Mouse (Mus musculus) cortical plate, adult 2 months (tissue): Measurements from ENCODE around the gene Gtf2a2. TPM values are rescaled to one million over a fixed set of nuclear protein-coding genes. Genes with fewer than 3 reads are reported as not detected.
"Not testable (repeated sequence)": the region's sequence is repeated elsewhere in the genome, so short reads cannot be mapped to it uniquely, and the experiment has no call there.

Source experiments
- H3K27ac ChIP-seq: fragments of 200-500 bp; 2 replicates; pipeline ENCODE4 v1.5.1; 2012; ENCODE audit warnings: low read length, control low read depth, inconsistent platforms; ENCODE audit not compliant: insufficient read depth
- H3K4me1 ChIP-seq: fragments of 200-500 bp; 2 replicates; pipeline ENCODE4 v1.6.1; 2011; ENCODE audit warnings: low read length; ENCODE audit not compliant: control insufficient read depth, insufficient read depth
- H3K4me3 ChIP-seq: fragments of 200-500 bp; 2 replicates; pipeline ENCODE4 v1.5.1; 2011; ENCODE audit warnings: mild to moderate bottlenecking, low read length, control low read depth; ENCODE audit not compliant: insufficient read depth
- CTCF ChIP-seq: fragments of 200-500 bp; IDR thresholded peaks from 2 replicates; pipeline ENCODE4 v1.5.1; 2011; ENCODE audit warnings: mild to moderate bottlenecking, control low read depth, low read length; ENCODE audit not compliant: insufficient read depth; ENCODE audit errors: extremely low read depth
- POLR2A ChIP-seq: fragments of 200-500 bp; IDR thresholded peaks from 2 replicates; pipeline ENCODE4 v1.6.1; 2011; ENCODE audit warnings: mild to moderate bottlenecking, low read length, control low read depth; ENCODE audit not compliant: insufficient read depth; ENCODE audit errors: extremely low read depth
- polyA plus RNA-seq: library from polyadenylated mRNA; depleted of rRNA; stranded (reverse); fragments of >200 nt; gene quantifications from 2 replicates; pipeline ENCODE4 v1.2.3, GENCODE M21; 2012

Gene Gtf2a2
- polyA plus RNA-seq, 1 experiment = 65.7 TPM

DNA sequence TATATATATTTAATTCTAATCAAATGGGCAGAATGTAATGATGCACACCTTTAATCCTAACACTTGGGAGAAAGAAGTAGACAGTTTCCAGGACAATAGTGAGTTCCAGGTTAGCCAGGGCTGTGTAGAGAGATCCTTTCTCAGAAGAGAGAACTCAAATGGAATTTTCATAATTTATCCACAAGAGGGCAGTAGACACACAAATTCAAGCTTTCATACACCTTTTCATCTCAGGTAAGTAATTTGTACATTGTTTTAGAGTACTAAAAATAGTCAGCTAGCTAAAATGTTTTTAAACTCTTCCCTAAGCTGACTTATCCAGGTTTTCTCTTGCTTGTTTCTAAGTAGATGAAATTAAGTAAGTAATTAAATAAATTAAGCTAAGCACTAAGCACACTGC is 6.5 kb downstream of the Gtf2a2 start:
- TF ChIP-seq CTCF (no peak), POLR2A (no peak)
- no peak overlapping the region for H3K27ac ChIP-seq
- H3K4me3 ChIP-seq = no peak overlapping the region
- no peaks in the 10 kb centered on the region for H3K4me1 ChIP-seq

GRCm38 (mm10) chr9:70021610-70022009 is 9.3 kb downstream of the Gtf2a2 start:
- no peaks in the 10 kb centered on the region for H3K4me1 ChIP-seq
- no peak overlapping the region for H3K4me3 ChIP-seq
- TF ChIP-seq POLR2A (no peak), CTCF (no peak)
- no peak overlapping the region for H3K27ac ChIP-seq

GRCm38 (mm10) chr9:70022083-70022482 is 9.7 kb downstream of the Gtf2a2 start:
- H3K4me3 ChIP-seq = no peak overlapping the region
- H3K4me1 ChIP-seq = no peaks in the 10 kb centered on the region
- no peak for TF ChIP-seq POLR2A

GRCm38 (mm10) chr9:70023615-70024014 is 11.3 kb downstream of the Gtf2a2 start:
- H3K4me1 ChIP-seq, H3K4me3 ChIP-seq, H3K27ac ChIP-seq: not testable (repeated sequence)

More at GRCm38 (mm10) chr9:70022083-70022482, 9.7 kb downstream of the Gtf2a2 start:
- H3K27ac ChIP-seq = no peak overlapping the region

GRCm38 (mm10) chr9:70024648-70025047 is 12.3 kb downstream of the Gtf2a2 start:
- Histone ChIP-seq H3K4me1 (no peaks in the 10 kb centered on the region), H3K27ac (no peak overlapping the region), H3K4me3 (no peak overlapping the region)
- TF ChIP-seq CTCF = no peak
- no peak for TF ChIP-seq POLR2A

DNA sequence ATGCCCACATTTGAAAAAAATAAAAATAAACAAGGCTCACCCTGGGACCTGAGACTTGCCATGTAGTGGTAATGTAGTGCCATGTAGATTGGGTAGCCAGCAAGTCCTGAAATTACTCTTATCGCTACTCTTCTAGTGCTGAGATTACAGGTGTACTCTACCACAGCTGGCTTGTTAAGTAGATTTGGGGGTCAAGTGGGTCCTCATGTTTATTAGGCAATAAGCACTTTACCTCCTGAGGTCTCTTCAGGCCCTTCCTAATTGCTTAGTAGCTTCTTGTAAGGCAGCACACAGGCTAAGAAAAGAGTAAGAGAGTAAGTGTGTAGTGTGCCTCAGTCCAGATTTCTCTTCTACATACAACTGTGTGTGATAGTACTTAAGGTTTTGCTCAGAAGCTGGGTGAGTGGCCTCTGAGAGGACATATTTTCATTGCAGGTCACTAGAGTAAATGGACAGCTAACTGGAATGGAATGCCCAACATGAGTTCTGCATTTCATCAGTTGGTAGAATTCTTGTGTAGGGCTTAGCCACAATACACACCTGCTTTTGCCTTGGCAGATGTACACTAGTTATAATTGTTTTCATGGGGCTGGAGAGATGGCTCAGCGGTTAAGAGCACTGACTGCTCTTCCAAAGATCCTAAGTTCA is 13.1 kb downstream of the Gtf2a2 start:
- H3K27ac ChIP-seq = no peak overlapping the region
- no peaks in the 10 kb centered on the region for H3K4me1 ChIP-seq
- H3K4me3 ChIP-seq = no peak overlapping the region
- TF ChIP-seq POLR2A (no peak), CTCF (no peak)

- Histone ChIP-seq H3K4me1 (no peaks in the 10 kb centered on the region), H3K27ac (no peak overlapping the region), H3K4me3 (no peak overlapping the region)
- TF ChIP-seq POLR2A (no peak), CTCF (no peak)
Observed at GRCm38 (mm10) chr9:70032167-70032566, 19.8 kb downstream of the Gtf2a2 start.

GRCm38 (mm10) chr9:70033056-70033455 is 20.7 kb downstream of the Gtf2a2 start:
- H3K4me3 ChIP-seq = no peak overlapping the region
- TF ChIP-seq POLR2A (no peak), CTCF (no peak)
- no peak overlapping the region for H3K27ac ChIP-seq
- no peaks in the 10 kb centered on the region for H3K4me1 ChIP-seq

- TF ChIP-seq CTCF (no peak), POLR2A (no peak)
- Histone ChIP-seq H3K27ac (no peak overlapping the region), H3K4me3 (no peak overlapping the region), H3K4me1 (no peaks in the 10 kb centered on the region)
Observed at GRCm38 (mm10) chr9:70034702-70035101, 22.4 kb downstream of the Gtf2a2 start.

DNA sequence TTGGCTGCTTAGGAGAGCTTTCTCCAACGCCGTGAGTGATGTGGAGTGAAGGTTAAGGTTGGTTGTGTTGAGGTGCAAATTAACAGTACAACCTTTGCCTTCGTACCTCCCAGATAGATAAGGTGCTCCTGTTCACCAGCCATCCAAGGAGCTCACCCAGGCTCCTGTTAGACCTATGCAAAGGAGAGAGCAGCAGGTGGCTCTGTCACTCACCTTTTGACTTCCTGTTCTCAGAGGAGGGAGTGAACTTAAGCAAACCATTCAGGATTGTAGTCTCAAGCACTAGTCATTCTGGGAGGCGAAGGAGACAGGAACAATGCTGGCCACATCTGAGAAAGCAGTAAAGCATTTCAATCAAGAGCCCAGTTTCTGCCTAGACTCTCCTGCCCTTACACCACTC is 24.3 kb downstream of the Gtf2a2 start:
- no peak overlapping the region for H3K27ac ChIP-seq
- H3K4me1 ChIP-seq = no peaks in the 10 kb centered on the region
- no peak overlapping the region for H3K4me3 ChIP-seq
- no peak for TF ChIP-seq POLR2A
- no peak for TF ChIP-seq CTCF
